Mouse (Mus musculus) CD8-positive naive resting alpha-beta T cell, adult 2 months (primary cell): ENCODE measurements at regions not wholly inside any gene's neighbourhood (a gene's known extent, or its start where the extent isn't known, plus 50 kb on each side); places are given as distances from the start of the nearest gene placed in this dataset.
A peak's percentile ranks its signal among the peaks of the same experiment; 100 is the strongest.

ENCODE experiments used
- DNase-seq, 2 experiments: peaks; one replicate each; pipeline ENCODE4 v3.0.0; 2022; ENCODE audit warnings: low read depth in 2 of 2, low spot score in 2 of 2

GRCm38 (mm10) chr10:121150668-121151067 lies 116.9 kb downstream of the Wif1 start:
- DNase-seq: no peak

DNA sequence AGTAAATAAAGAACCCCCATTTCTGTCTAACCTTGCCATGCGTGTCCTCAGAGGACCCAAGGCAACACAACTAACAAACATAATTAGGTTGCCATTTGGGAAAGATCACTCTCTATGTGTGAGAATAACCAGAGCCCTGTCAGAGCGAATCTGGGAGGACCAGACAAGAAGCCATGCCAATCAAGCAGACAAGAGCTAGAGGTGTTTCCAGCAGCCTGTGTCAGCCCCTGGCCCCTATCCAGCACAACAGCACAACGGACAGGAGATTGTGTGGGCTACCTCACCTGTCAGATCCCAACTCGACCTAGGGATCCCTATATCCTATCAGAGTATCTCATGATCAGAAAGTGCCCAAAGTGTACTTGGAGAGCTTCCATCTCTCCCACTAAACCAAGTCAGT lies 119.9 kb downstream of the Wif1 start:
- DNase-seq: no peak

DNA sequence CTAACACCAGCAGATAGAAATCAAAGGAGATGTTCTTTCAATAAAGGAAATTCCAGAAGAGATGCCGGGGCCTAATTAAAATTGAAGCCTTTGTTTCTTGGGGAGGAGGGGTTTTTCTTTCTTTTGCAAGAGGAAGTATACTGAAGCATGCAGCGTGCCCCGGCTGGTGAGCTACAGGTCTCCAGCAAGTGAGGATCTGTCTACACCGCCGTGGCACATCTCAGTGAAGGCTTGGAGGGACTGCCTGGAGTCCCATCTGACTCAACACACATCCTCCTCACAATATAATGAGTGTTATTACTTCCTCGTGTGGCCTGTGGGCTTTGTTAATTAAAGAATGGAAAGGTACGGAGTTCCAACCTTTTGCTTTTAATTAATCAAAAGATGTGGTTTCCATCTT lies 126.7 kb downstream of the Wif1 start:
- DNase-seq: no peak

- no peak for DNase-seq
These were observed 127.4 kb downstream of the Wif1 start for GRCm38 (mm10) chr10:121161201-121161600.

GRCm38 (mm10) chr10:121174022-121174421 lies 140.3 kb downstream of the Wif1 start:
- DNase-seq: no peak

- peak in 1 of 2 experiments; percentile 18 for DNase-seq
These were observed 155.4 kb downstream of the Wif1 start for GRCm38 (mm10) chr10:121189139-121189538.

GRCm38 (mm10) chr10:121199236-121199635 lies 151.8 kb downstream of the Tbc1d30 start:
- DNase-seq: no peak

GRCm38 (mm10) chr10:121202531-121202930 lies 148.5 kb downstream of the Tbc1d30 start:
- DNase-seq: no peak

DNA sequence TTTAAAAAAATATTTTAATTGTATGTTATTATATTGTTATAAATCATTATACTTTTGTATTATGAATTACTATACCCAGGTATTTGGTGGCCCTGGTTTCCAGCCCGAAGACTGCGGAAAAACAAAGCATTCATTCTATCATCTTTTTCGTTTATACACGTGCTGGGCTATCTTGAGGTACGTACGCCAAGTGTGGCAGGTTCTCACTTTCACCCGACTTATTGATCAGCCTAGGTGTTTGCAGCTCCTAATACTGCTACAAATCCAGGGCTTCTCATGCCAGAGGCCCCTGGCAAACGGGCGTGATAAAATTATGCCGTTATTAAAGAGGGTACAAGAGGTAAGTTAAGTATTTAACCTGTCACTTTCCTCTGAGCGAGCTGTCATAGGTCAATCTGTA lies 145.5 kb downstream of the Tbc1d30 start:
- DNase-seq: no peak

DNA sequence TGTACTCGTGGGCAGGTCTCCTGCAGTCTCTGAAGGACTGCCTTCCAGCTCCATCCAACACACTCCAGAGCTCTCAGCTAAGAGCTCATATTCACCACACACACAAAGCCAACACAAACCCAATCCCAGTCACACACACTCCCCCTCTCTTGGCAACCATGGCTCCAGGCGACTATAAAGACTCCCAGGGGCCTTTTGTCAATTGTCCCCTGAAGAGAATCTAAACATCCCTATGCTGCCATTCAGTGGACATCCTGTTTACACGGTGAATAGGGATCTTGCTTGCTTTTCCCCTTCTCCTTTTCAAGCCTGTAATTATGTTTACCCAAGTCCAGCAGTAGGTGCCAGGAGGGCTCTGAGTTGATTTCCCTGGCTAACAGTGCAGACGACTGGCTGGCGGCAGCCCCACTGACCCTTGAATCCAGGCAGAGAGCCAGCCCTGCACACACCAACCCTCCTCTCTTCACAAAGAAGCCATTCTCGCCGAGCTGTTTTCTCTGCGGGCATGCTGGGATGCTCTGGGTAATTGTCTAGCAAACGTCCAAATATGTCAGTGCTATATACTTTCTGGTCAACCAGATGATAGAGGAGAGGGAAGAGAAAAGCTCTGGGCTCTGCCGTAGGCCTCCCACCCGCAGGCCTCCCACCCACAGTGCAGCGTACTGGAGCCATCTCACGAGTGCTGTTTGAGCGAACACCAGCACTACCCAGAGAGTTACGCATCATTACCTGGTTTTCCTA lies 144.9 kb downstream of the Tbc1d30 start:
- DNase-seq: no peak

DNA sequence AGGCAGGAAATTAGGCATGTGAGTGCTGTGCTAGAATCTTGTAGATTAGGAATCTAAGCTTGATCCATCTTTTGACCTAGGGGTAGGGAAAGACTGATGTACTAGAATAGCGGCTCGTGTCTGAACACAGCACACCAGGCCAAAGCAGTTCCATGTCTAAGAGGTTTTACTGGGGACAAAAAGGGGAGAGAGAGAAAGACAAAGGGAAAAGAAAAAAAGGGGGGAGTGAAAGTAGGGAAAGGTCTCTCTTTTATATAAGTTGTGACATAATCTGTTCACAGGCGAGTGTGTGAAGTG lies 144.4 kb downstream of the Tbc1d30 start:
- DNase-seq: no peak
